Mouse (Mus musculus) kidney, embryonic 14.5 days (tissue): ENCODE data around the gene Ednrb. TPM values are rescaled to one million over a fixed set of nuclear protein-coding genes. Genes with fewer than 3 reads are reported as not detected.

ENCODE experiments used
- ATAC-seq: fragments of 200-750 bp; cut with Nextera tagmentation; 2 replicates; pipeline ENCODE4 v1.8.0; 2017; ENCODE audit warnings: moderate number of reproducible peaks, mild to moderate bottlenecking, moderate TSS enrichment, moderate library complexity; ENCODE audit not compliant: low FRiP score, low TSS enrichment
- H3K27ac ChIP-seq: fragments of 300-500 bp; sonication (generic); 2 replicates; pipeline ENCODE4 v1.5.1; 2014; ENCODE audit warnings: low read depth, mild to moderate bottlenecking, low read length, moderate library complexity, mixed read lengths
- H3K27me3 ChIP-seq: fragments of 300-500 bp; sonication (generic); 2 replicates; pipeline ENCODE4 v1.6.1; 2014; ENCODE audit warnings: mild to moderate bottlenecking, low read length; ENCODE audit not compliant: control insufficient read depth, insufficient read depth
- H3K36me3 ChIP-seq: fragments of 300-500 bp; sonication (generic); 2 replicates; pipeline ENCODE4 v1.6.1; 2014; ENCODE audit warnings: low read length, mixed read lengths; ENCODE audit not compliant: control insufficient read depth, insufficient read depth
- H3K4me1 ChIP-seq: fragments of 300-500 bp; sonication (generic); 2 replicates; pipeline ENCODE4 v1.6.1; 2014; ENCODE audit warnings: low read length, mixed read lengths; ENCODE audit not compliant: control insufficient read depth, insufficient read depth
- H3K4me2 ChIP-seq: fragments of 300-500 bp; sonication (generic); replicated peaks from 2 replicates; pipeline ENCODE4 v1.6.1; 2014; ENCODE audit warnings: low read depth, mild to moderate bottlenecking, low read length
- H3K4me3 ChIP-seq: fragments of 300-500 bp; sonication (generic); 2 replicates; pipeline ENCODE4 v1.5.1; 2014; ENCODE audit warnings: mild to moderate bottlenecking, low read length
- H3K9ac ChIP-seq: fragments of 300-500 bp; sonication (generic); 2 replicates; pipeline ENCODE4 v1.6.1; 2014; ENCODE audit warnings: low read depth, mild to moderate bottlenecking, low read length, moderate library complexity
- H3K9me3 ChIP-seq: fragments of 300-500 bp; sonication (generic); 2 replicates; pipeline ENCODE4 v1.6.1; 2016; ENCODE audit warnings: low read length; ENCODE audit not compliant: control insufficient read depth
- WGBS: fragments of 180-500 bp; shearing (Covaris S2); extraction: QIAGEN DNeasy Blood & Tissue Kit; methylation state at CpG from one replicate; pipeline ENCODE4 v1.1.7; 2014; 5-methylcytosine and 5-hydroxymethylcytosine counted together
- polyA plus RNA-seq: library from polyadenylated mRNA; unstranded; fragments of >200 nt; fragmentation: Nextera tagmentation; extraction: Ambion mirVana; gene quantifications from 2 replicates; pipeline ENCODE4 v1.2.1, GENCODE M21; 2014

Ednrb gene
- polyA plus RNA-seq, 1 experiment from 2014 or later = 37.5 TPM

- H3K9me3 ChIP-seq = no peaks in the 10 kb centered on the region
- no peak overlapping the region for H3K4me2 ChIP-seq
- no peak overlapping the region for H3K4me3 ChIP-seq
- H3K27me3 ChIP-seq = no peaks in the 10 kb centered on the region
- peak overlapping the region; percentile 17; the same call in 1 of the 2 replicates for H3K27ac ChIP-seq
- no peak overlapping the region for H3K9ac ChIP-seq
- no peaks in the 10 kb centered on the region for H3K36me3 ChIP-seq
- H3K4me1 ChIP-seq = no peaks in the 10 kb centered on the region
- no peak for ATAC-seq
- WGBS = 60% methylated on average over 3 of the region's 3 CpGs
These were observed 31.0 kb downstream of the Ednrb start for GRCm38 (mm10) chr14:103813246-103813645.

- Histone ChIP-seq H3K4me1 (no peaks in the 10 kb centered on the region), H3K9ac (no peak overlapping the region), H3K27ac (no peak overlapping the region), H3K9me3 (no peaks in the 10 kb centered on the region), H3K4me3 (no peak overlapping the region), H3K36me3 (no peaks in the 10 kb centered on the region), H3K4me2 (no peak overlapping the region), H3K27me3 (no peaks in the 10 kb centered on the region)
- WGBS = 89% methylated on average over 7 of the region's 7 CpGs
- ATAC-seq = no peak
These were observed 32.9 kb downstream of the Ednrb start for GRCm38 (mm10) chr14:103811291-103811690.

GRCm38 (mm10) chr14:103803907-103804659, 40.1 kb downstream of the Ednrb start:
- no peaks in the 10 kb centered on the region for H3K4me1 ChIP-seq
- no peaks in the 10 kb centered on the region for H3K9me3 ChIP-seq
- no peaks in the 10 kb centered on the region for H3K36me3 ChIP-seq
- no peak for ATAC-seq
- H3K9ac ChIP-seq = no peak overlapping the region
- no peak overlapping the region for H3K4me3 ChIP-seq
- WGBS = 89% methylated on average over 4 of the region's 4 CpGs
- H3K27ac ChIP-seq = no peak overlapping the region
- H3K27me3 ChIP-seq = no peaks in the 10 kb centered on the region
- H3K4me2 ChIP-seq = no peak overlapping the region

- Histone ChIP-seq H3K27ac (no peak overlapping the region), H3K36me3 (no peaks in the 10 kb centered on the region), H3K9me3 (peaks cover 5% of the 10 kb centered on the region; the same call in 1 of the 2 replicates), H3K4me2 (no peak overlapping the region), H3K27me3 (no peaks in the 10 kb centered on the region), H3K4me1 (no peaks in the 10 kb centered on the region), H3K9ac (no peak overlapping the region), H3K4me3 (no peak overlapping the region)
- ATAC-seq = no peak
- 79% methylated on average over 3 of the region's 3 CpGs for WGBS
These were observed 47.1 kb downstream of the Ednrb start for GRCm38 (mm10) chr14:103797123-103797522.

GRCm38 (mm10) chr14:103795591-103795990, 48.6 kb downstream of the Ednrb start:
- 86% methylated on average over 1 of the region's 1 CpGs for WGBS

GRCm38 (mm10) chr14:103793409-103793808, 50.8 kb downstream of the Ednrb start:
- WGBS = 86% methylated on average over 5 of the region's 5 CpGs
- peaks cover 5% of the 10 kb centered on the region; the same call in 1 of the 2 replicates for H3K9me3 ChIP-seq
- no peak overlapping the region for H3K27ac ChIP-seq
- ATAC-seq = no peak
- no peaks in the 10 kb centered on the region for H3K36me3 ChIP-seq
- H3K4me3 ChIP-seq = no peak overlapping the region
- no peaks in the 10 kb centered on the region for H3K4me1 ChIP-seq
- no peak overlapping the region for H3K9ac ChIP-seq
- H3K27me3 ChIP-seq = no peaks in the 10 kb centered on the region
- no peak overlapping the region for H3K4me2 ChIP-seq

More at GRCm38 (mm10) chr14:103795591-103795990, 48.6 kb downstream of the Ednrb start:
- no peak overlapping the region for H3K9ac ChIP-seq
- no peak overlapping the region for H3K4me3 ChIP-seq
- H3K36me3 ChIP-seq = no peaks in the 10 kb centered on the region
- H3K4me1 ChIP-seq = no peaks in the 10 kb centered on the region
- ATAC-seq = no peak
- no peaks in the 10 kb centered on the region for H3K27me3 ChIP-seq
- peaks cover 5% of the 10 kb centered on the region; the same call in 1 of the 2 replicates for H3K9me3 ChIP-seq
- H3K4me2 ChIP-seq = no peak overlapping the region
- H3K27ac ChIP-seq = no peak overlapping the region

GRCm38 (mm10) chr14:103792726-103793125, 51.5 kb downstream of the Ednrb start:
- ATAC-seq = no peak
- Histone ChIP-seq H3K4me2 (no peak overlapping the region), H3K9ac (no peak overlapping the region), H3K4me3 (no peak overlapping the region), H3K27ac (no peak overlapping the region), H3K9me3 (peaks cover 5% of the 10 kb centered on the region; the same call in 1 of the 2 replicates), H3K27me3 (no peaks in the 10 kb centered on the region), H3K36me3 (no peaks in the 10 kb centered on the region), H3K4me1 (no peaks in the 10 kb centered on the region)
- WGBS = 53% methylated on average over 1 of the region's 1 CpGs

- Histone ChIP-seq H3K9ac (no peak overlapping the region), H3K27ac (no peak overlapping the region), H3K36me3 (no peaks in the 10 kb centered on the region), H3K9me3 (no peaks in the 10 kb centered on the region), H3K4me3 (no peak overlapping the region), H3K27me3 (no peaks in the 10 kb centered on the region), H3K4me1 (no peaks in the 10 kb centered on the region), H3K4me2 (no peak overlapping the region)
- 91% methylated on average over 2 of the region's 2 CpGs for WGBS
- ATAC-seq = no peak
These were observed 56.7 kb downstream of the Ednrb start for GRCm38 (mm10) chr14:103787547-103787946.

GRCm38 (mm10) chr14:103785096-103785965, 58.9 kb downstream of the Ednrb start:
- Histone ChIP-seq H3K27ac (peak overlapping the region; percentile 53), H3K36me3 (no peaks in the 10 kb centered on the region), H3K9ac (no peak overlapping the region), H3K27me3 (no peaks in the 10 kb centered on the region), H3K4me2 (no peak overlapping the region; the same call in 1 of the 2 replicates), H3K9me3 (no peaks in the 10 kb centered on the region), H3K4me1 (no peaks in the 10 kb centered on the region), H3K4me3 (no peak overlapping the region)
- peak; percentile 91 for ATAC-seq
- 38% methylated on average over 9 of the region's 9 CpGs for WGBS
